Mouse (Mus musculus) heart, adult 2 months (tissue): ENCODE data around the gene Bach2. TPM values are rescaled to one million over a fixed set of nuclear protein-coding genes. Genes with fewer than 3 reads are reported as not detected.

Experiments used
- DNase-seq, 2 experiments: peaks; one replicate each; pipeline ENCODE4 v3.0.0; 2021
- H3K27ac ChIP-seq: fragments of 200-600 bp; 2 replicates; pipeline ENCODE4 v1.8.1; 2022
- H3K27me3 ChIP-seq: fragments of 200-500 bp; 2 replicates; pipeline ENCODE4 v1.6.1; 2012; ENCODE audit warnings: mild to moderate bottlenecking, low read length, inconsistent platforms, mixed read lengths; ENCODE audit not compliant: control insufficient read depth, insufficient read depth
- H3K36me3 ChIP-seq: fragments of 200-500 bp; 2 replicates; pipeline ENCODE4 v1.6.1; 2012; ENCODE audit warnings: low read length, inconsistent platforms; ENCODE audit not compliant: control insufficient read depth, insufficient read depth
- H3K4me1 ChIP-seq: fragments of 200-500 bp; 2 replicates; pipeline ENCODE4 v1.6.1; 2011; ENCODE audit warnings: low read length; ENCODE audit not compliant: control insufficient read depth, insufficient read depth
- H3K4me3 ChIP-seq: fragments of 200-600 bp; 2 replicates; pipeline ENCODE4 v1.8.1; 2022
- H3K79me2 ChIP-seq: fragments of 200-500 bp; replicated peaks from 2 replicates; pipeline ENCODE4 v1.6.1; 2012; ENCODE audit warnings: mild to moderate bottlenecking, inconsistent platforms, low read length, moderate library complexity, mixed read lengths; ENCODE audit not compliant: control insufficient read depth, insufficient read depth
- H3K9ac ChIP-seq: fragments of 200-500 bp; 2 replicates; pipeline ENCODE4 v1.6.1; 2012; ENCODE audit warnings: low read depth, mild to moderate bottlenecking, control low read depth, inconsistent platforms, low read length, mixed read lengths
- CTCF ChIP-seq: fragments of 200-600 bp; IDR thresholded peaks from 2 replicates; pipeline ENCODE4 v1.8.1; 2022; ENCODE audit warnings: antibody characterized with exemption, mild to moderate bottlenecking, moderate library complexity
- EP300 ChIP-seq: fragments of 200-500 bp; IDR thresholded peaks from 2 replicates; pipeline ENCODE4 v1.6.1; 2011; ENCODE audit warnings: low read depth, low read length, control low read depth; ENCODE audit not compliant: insufficient read depth
- POLR2A ChIP-seq: fragments of 200-500 bp; IDR thresholded peaks from 2 replicates; pipeline ENCODE4 v1.6.1; 2011; ENCODE audit warnings: mild to moderate bottlenecking, low read depth, low read length, control low read depth; ENCODE audit not compliant: insufficient read depth
- WGBS: fragments of 180-500 bp; shearing (Covaris S2); methylation state at CpG from one replicate; pipeline ENCODE4 v1.1.7; 2018; 5-methylcytosine and 5-hydroxymethylcytosine counted together
- intact Hi-C: fragments of 180-260 bp; cut with DNase I; formaldehyde crosslinking; loops from one replicate; pipeline ENCODE4 v1.15.1; 2025
- polyA plus RNA-seq: library from polyadenylated mRNA; depleted of rRNA; stranded (reverse); fragments of >200 nt; gene quantifications from 2 replicates; pipeline ENCODE4 v1.2.3, GENCODE M21; 2012
- total RNA-seq, 2 experiments: library from RNA; stranded (reverse); gene quantifications; 2 replicates each; pipeline ENCODE4 v1.2.3; 2021

Bach2 gene
- total and polyA plus RNA-seq, 3 experiments: 2.4 to 4.2 (median 3.9) TPM

DNA sequence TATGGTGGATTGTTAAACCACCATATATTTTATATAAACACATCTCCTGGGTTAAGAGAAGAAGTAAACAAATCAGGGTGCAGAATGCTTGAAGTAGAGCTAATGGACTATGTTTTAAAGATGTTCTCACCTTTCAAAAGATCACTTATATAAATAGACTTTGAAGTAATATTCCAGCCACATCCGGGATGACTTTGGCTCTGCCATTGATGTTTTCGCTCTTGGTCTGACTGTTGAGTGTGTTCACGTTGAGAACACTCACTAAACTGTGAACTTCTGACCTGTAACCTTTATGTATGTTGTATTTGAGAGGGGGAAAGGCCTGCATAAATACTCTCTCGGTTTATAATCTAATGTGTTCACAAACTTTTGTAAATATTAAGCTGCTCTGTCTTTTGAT lies 20.2 kb upstream of the Bach2 start:
- Histone ChIP-seq H3K4me1 (no peaks in the 10 kb centered on the region), H3K9ac (no peak overlapping the region), H3K27ac (no peak overlapping the region), H3K4me3 (no peak overlapping the region), H3K27me3 (no peaks in the 10 kb centered on the region), H3K36me3 (no peaks in the 10 kb centered on the region), H3K79me2 (no peaks in the 10 kb centered on the region)
- no peak for DNase-seq
- 83% methylated on average over 4 of the region's 4 CpGs for WGBS
- TF ChIP-seq CTCF (no peak), EP300 (no peak), POLR2A (no peak)
- intact Hi-C loops: no loop called here

DNA sequence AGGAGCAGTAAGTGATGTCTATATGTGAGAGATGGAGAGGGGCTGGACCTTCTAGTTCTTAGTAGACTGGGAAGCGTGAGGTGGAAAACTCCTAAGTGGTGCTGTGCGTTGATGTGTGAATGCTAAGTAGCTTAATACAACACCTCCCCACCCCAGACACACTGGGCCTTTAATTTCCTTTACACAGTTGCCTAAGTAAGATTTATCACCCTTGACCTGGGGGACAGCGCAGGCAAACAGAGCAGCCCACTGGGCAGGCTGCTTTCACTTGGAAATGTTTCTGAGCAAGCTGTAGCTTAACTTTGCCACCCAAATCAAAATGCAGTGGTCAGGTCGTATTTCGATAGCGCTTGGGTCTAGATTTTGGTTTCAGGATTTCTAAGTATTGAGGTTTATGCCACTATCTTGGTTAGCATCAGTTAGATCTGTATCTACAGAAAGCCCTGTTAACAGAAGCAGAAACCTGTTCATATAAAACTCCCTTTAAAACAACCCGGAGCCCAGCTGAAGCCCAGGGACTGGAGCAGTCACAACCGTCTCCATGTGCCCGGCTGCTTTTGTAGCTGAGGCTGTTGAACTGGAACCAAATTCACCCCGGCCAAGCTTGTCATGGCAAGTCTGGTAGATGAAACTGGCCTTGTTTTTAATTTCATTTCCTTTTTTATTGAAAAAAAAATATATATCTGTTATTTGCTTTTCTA lies 19.0 kb upstream of the Bach2 start:
- intact Hi-C loops: no loop called here
- H3K27ac ChIP-seq: no peak overlapping the region

DNA sequence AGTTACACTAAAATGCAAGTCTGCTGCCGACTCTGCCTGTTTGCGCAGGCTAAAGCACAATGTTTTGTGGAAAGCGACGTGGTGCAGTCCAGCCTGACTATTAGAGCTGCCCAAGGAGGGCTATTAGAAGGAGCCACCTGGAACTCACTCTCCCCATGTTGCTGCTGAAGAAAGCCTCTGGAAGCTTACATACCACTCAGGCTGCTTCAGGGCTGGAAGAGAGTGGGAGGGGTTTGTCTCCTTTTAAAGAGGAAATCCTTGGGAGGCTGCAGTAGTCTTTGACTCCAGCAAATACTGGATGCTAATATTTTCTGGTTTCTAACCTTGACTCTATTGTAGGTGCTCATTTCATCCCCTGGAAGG lies 18.5 kb upstream of the Bach2 start:
- H3K79me2 ChIP-seq: no peaks in the 10 kb centered on the region
- TF ChIP-seq EP300: no peak
- no peak for TF ChIP-seq CTCF
- no peak for TF ChIP-seq POLR2A

More for the DNA sequence above, 19.0 kb upstream of the Bach2 start:
- TF ChIP-seq POLR2A (no peak), EP300 (no peak), CTCF (no peak)
- H3K36me3 ChIP-seq: no peaks in the 10 kb centered on the region
- no peaks in the 10 kb centered on the region for H3K79me2 ChIP-seq
- H3K9ac ChIP-seq: no peak overlapping the region
- no peak overlapping the region for H3K4me3 ChIP-seq
- DNase-seq: no peak
- no peaks in the 10 kb centered on the region for H3K4me1 ChIP-seq
- 91% methylated on average over 10 of the region's 10 CpGs for whole genome bisulfite sequencing
- H3K27me3 ChIP-seq: no peaks in the 10 kb centered on the region

DNA sequence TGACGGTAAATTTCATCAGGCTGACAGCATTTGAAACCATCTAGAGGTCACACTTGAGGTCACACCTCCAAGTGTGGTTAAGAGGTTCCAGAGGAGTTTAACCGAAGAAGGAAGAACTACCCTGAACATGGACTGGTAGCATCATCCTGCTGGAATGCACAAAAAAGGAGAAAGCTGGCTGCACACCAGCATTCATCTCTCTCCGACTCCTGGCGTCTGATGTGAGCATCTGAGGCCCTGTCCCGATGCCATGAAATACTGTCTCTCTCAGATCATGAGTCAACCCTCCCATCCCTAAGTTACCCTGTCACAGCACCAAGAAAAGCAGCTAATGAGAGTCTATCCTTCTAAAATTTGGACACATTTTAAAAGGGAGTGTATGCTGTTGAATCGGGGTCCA lies 17.6 kb upstream of the Bach2 start:
- H3K4me1 ChIP-seq: no peaks in the 10 kb centered on the region
- no peaks in the 10 kb centered on the region for H3K27me3 ChIP-seq
- no peak overlapping the region for H3K27ac ChIP-seq
- no peak for DNase-seq
- H3K9ac ChIP-seq: no peak overlapping the region
- H3K4me3 ChIP-seq: no peak overlapping the region
- TF ChIP-seq EP300 (no peak), CTCF (no peak), POLR2A (no peak)
- H3K79me2 ChIP-seq: no peaks in the 10 kb centered on the region
- WGBS: 69% methylated on average over 6 of the region's 6 CpGs
- H3K36me3 ChIP-seq: no peaks in the 10 kb centered on the region
- intact Hi-C loops: no loop called here

More for the DNA sequence above, 18.5 kb upstream of the Bach2 start:
- no peak for DNase-seq
- no peak overlapping the region for H3K9ac ChIP-seq
- H3K4me3 ChIP-seq: no peak overlapping the region
- no peaks in the 10 kb centered on the region for H3K27me3 ChIP-seq
- H3K36me3 ChIP-seq: no peaks in the 10 kb centered on the region
- intact Hi-C loops: no loop called here
- H3K27ac ChIP-seq: no peak overlapping the region
- H3K4me1 ChIP-seq: no peaks in the 10 kb centered on the region
- WGBS: 96% methylated on average over 4 of the region's 4 CpGs

DNA sequence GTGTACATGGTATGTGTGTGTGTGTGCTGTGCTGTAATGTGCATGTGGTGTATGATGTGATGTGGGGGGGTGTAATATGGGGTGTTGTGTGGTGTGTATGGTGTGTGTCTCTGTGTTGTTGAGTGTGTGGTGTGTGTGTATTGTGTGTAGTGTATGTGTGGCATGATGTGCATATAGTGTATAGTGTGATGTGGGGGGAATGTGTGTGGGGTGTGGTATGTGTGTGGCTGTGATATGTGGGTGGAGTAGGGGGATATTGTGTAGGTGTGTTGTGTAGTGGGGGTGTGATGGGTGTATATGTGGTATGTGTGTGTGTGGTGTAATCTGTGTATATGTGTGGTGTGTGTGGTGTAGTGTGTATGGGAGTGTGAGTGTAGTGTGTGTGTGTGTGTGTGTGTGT lies 15.0 kb upstream of the Bach2 start:
- no peaks in the 10 kb centered on the region for H3K27me3 ChIP-seq
- no peak overlapping the region for H3K4me3 ChIP-seq
- no peak overlapping the region for H3K27ac ChIP-seq
- H3K36me3 ChIP-seq: no peaks in the 10 kb centered on the region
- peaks cover 2% of the 10 kb centered on the region for H3K4me1 ChIP-seq
- no peaks in the 10 kb centered on the region for H3K79me2 ChIP-seq
- H3K9ac ChIP-seq: no peak overlapping the region
- intact Hi-C loops: no loop called here
- TF ChIP-seq CTCF (no peak), EP300 (no peak), POLR2A (no peak)
- DNase-seq: no peak

DNA sequence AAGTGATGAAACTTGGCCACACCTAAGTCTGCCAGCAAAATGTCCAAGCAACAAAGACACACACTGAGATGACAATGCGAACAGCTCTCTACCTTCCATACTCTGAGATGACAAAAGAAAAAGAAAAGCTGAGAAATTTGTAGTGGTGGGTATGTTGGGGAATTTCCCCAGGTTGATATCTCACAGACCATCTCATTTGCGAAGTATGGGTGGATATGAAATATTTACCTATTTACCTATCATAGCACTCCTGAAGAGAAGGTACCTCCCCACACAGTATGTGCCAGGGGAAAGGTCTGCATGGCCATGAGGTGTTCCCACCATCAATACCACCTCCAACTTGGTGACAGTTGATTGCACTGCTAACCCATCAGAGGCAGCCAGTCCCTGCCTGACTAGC lies 13.4 kb upstream of the Bach2 start:
- no peaks in the 10 kb centered on the region for H3K27me3 ChIP-seq
- no peak overlapping the region for H3K4me3 ChIP-seq
- intact Hi-C loops: no loop called here
- H3K79me2 ChIP-seq: no peaks in the 10 kb centered on the region
- H3K4me1 ChIP-seq: peaks cover 2% of the 10 kb centered on the region
- TF ChIP-seq EP300 (no peak), POLR2A (no peak), CTCF (no peak)
- no peak overlapping the region for H3K9ac ChIP-seq
- H3K27ac ChIP-seq: no peak overlapping the region
- no peak for DNase-seq
- no peaks in the 10 kb centered on the region for H3K36me3 ChIP-seq
- 99% methylated on average over 2 of the region's 2 CpGs for WGBS
